Mouse (Mus musculus) hindbrain, embryonic 15.5 days (tissue): ENCODE results near the gene Mindy2. TPM values are rescaled to one million over a fixed set of nuclear protein-coding genes. Genes with fewer than 3 reads are reported as not detected.

Experiments
- ATAC-seq: fragments of 200-750 bp; cut with Nextera tagmentation; 2 replicates; pipeline ENCODE4 v1.8.0; 2017; ENCODE audit warnings: low read depth, moderate number of reproducible peaks, moderate TSS enrichment; ENCODE audit not compliant: low FRiP score
- H3K27ac ChIP-seq: fragments of 300-500 bp; sonication (generic); replicated peaks from 2 replicates; pipeline ENCODE4 v1.5.1; 2015; ENCODE audit warnings: mild to moderate bottlenecking, inconsistent platforms
- H3K27me3 ChIP-seq: fragments of 300-500 bp; sonication (generic); 2 replicates; pipeline ENCODE4 v1.6.1; 2015; ENCODE audit warnings: control low read depth, inconsistent platforms
- H3K36me3 ChIP-seq: fragments of 300-500 bp; sonication (generic); 2 replicates; pipeline ENCODE4 v1.6.1; 2015; ENCODE audit warnings: control low read depth, inconsistent platforms
- H3K4me1 ChIP-seq: fragments of 300-500 bp; sonication (generic); replicated peaks from 2 replicates; pipeline ENCODE4 v1.6.1; 2015; ENCODE audit warnings: control low read depth, inconsistent platforms
- H3K4me2 ChIP-seq: fragments of 300-500 bp; sonication (generic); 2 replicates; pipeline ENCODE4 v1.6.1; 2015; ENCODE audit warnings: moderate library complexity, mild to moderate bottlenecking, inconsistent platforms
- H3K4me3 ChIP-seq: fragments of 300-500 bp; sonication (generic); 2 replicates; pipeline ENCODE4 v1.5.1; 2015; ENCODE audit warnings: mild to moderate bottlenecking, inconsistent platforms
- H3K9ac ChIP-seq: fragments of 300-500 bp; sonication (generic); 2 replicates; pipeline ENCODE4 v1.6.1; 2015; ENCODE audit warnings: inconsistent platforms
- H3K9me3 ChIP-seq: fragments of 300-500 bp; sonication (generic); 2 replicates; pipeline ENCODE4 v1.6.1; 2016; ENCODE audit warnings: control low read depth, inconsistent platforms
- WGBS: fragments of 180-500 bp; shearing (Covaris S2); methylation state at CpG from one replicate; pipeline ENCODE4 v1.1.7; 2015; 5-methylcytosine and 5-hydroxymethylcytosine counted together
- polyA plus RNA-seq: library from polyadenylated mRNA; unstranded; fragments of >200 nt; fragmentation: Nextera tagmentation; extraction: Ambion mirVana; gene quantifications from 2 replicates; pipeline ENCODE4 v1.2.1, GENCODE M21; 2015

Gene Mindy2
- polyA plus RNA-seq, 1 experiment from 2014 or later, result 28.0 TPM

DNA sequence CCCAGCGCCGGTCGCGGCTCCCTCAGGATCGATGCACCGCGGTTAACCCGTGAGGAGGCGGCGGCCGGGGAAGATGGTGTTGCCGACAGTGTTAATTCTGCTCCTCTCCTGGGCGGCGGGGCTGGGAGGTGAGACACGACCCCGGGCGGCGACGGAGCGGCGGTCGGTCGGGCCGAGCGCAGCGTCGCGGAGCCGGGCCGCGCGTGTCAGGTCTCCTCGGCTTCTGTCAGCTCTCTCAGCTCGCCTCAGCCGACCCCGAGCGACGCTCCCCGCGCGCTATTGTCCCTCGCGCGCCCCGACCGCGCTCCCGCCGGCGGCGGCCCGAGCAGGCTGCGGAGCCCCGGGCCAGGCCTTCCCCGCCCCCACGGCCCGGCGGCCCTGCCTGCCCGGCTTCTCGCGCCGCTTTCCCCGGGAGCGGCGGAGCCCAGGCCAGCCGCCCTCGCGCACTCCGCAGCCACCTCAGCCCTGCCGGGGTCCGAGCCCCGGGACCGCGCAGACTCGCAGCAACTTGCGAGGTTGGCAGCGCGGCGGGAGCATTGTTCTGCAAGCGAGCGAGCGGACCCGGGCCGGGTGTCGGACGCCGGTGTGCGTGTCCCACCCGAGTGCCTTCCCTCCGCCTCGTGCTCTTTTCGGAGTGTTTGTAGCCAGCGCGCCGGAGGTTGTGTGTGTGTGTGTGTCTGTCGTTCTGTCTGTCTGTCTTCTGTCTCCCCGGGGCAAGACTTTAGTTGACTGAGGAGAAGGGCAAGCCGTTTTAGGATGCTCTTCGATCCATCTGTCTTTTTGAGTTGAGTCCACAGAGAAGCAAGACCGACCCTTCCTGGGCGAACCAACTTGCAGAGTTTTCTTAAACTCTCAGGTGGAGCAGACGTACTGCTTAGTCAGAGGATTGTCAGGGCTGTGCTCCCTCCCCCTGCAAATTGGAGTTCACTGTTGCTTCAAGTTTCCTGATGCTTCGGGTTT lies 22.4 kb upstream of the Mindy2 start:
- no peak; the same call in none of the 2 replicates for ATAC-seq
- Histone ChIP-seq H3K4me1 (peaks cover 24% of the 10 kb centered on the region), H3K4me2 (peak overlapping the region; percentile 68), H3K27me3 (no peaks in the 10 kb centered on the region), H3K36me3 (no peaks in the 10 kb centered on the region), H3K4me3 (peak overlapping the region; percentile 86), H3K27ac (peak overlapping the region; percentile 96), H3K9ac (peak overlapping the region; percentile 81), H3K9me3 (no peaks in the 10 kb centered on the region)
- WGBS, result under 1% methylated on average over 92 of the region's 103 CpGs

GRCm38 (mm10) chr9:70678682-70679131 lies 21.7 kb upstream of the Mindy2 start, which contains the start of gene Adam10:
Adam10 (plus strand) TSS chr9:70678997.
- Histone ChIP-seq H3K4me1 (peaks cover 24% of the 10 kb centered on the region), H3K27ac (peak within 1 kb of the TSS; percentile 96), H3K9me3 (no peaks in the 10 kb centered on the region), H3K4me2 (peak within 1 kb of the TSS; percentile 68), H3K4me3 (peak within 1 kb of the TSS; percentile 86), H3K27me3 (no peaks in the 10 kb centered on the region), H3K9ac (peak within 1 kb of the TSS; percentile 81), H3K36me3 (no peaks in the 10 kb centered on the region)
- WGBS, result under 1% methylated on average over 44 of the region's 48 CpGs
- peak; percentile 100 for ATAC-seq

GRCm38 (mm10) chr9:70675961-70676360 lies 19.0 kb upstream of the Mindy2 start:
- H3K27me3 ChIP-seq, result no peaks in the 10 kb centered on the region
- H3K9ac ChIP-seq, result no peak overlapping the region
- H3K36me3 ChIP-seq, result no peaks in the 10 kb centered on the region
- WGBS, result 89% methylated on average over 5 of the region's 5 CpGs
- ATAC-seq, result no peak
- H3K9me3 ChIP-seq, result no peaks in the 10 kb centered on the region
- no peak overlapping the region for H3K27ac ChIP-seq
- H3K4me3 ChIP-seq, result no peak overlapping the region
- no peak overlapping the region for H3K4me2 ChIP-seq
- H3K4me1 ChIP-seq, result peaks cover 10% of the 10 kb centered on the region

GRCm38 (mm10) chr9:70675117-70675516 lies 18.1 kb upstream of the Mindy2 start:
- no peak overlapping the region for H3K27ac ChIP-seq
- 85% methylated on average over 4 of the region's 4 CpGs for WGBS

GRCm38 (mm10) chr9:70673656-70674055 lies 16.7 kb upstream of the Mindy2 start:
- Histone ChIP-seq H3K4me3 (no peak overlapping the region), H3K36me3 (no peaks in the 10 kb centered on the region), H3K9ac (no peak overlapping the region), H3K4me1 (no peaks in the 10 kb centered on the region), H3K27me3 (no peaks in the 10 kb centered on the region), H3K9me3 (no peaks in the 10 kb centered on the region), H3K27ac (no peak overlapping the region), H3K4me2 (no peak overlapping the region)
- ATAC-seq, result no peak
- 89% methylated on average over 4 of the region's 4 CpGs for WGBS

More at GRCm38 (mm10) chr9:70675117-70675516, 18.1 kb upstream of the Mindy2 start:
- Histone ChIP-seq H3K4me3 (no peak overlapping the region), H3K4me1 (peaks cover 2% of the 10 kb centered on the region), H3K4me2 (no peak overlapping the region), H3K9ac (no peak overlapping the region), H3K9me3 (no peaks in the 10 kb centered on the region), H3K36me3 (no peaks in the 10 kb centered on the region), H3K27me3 (no peaks in the 10 kb centered on the region)
- no peak for ATAC-seq

DNA sequence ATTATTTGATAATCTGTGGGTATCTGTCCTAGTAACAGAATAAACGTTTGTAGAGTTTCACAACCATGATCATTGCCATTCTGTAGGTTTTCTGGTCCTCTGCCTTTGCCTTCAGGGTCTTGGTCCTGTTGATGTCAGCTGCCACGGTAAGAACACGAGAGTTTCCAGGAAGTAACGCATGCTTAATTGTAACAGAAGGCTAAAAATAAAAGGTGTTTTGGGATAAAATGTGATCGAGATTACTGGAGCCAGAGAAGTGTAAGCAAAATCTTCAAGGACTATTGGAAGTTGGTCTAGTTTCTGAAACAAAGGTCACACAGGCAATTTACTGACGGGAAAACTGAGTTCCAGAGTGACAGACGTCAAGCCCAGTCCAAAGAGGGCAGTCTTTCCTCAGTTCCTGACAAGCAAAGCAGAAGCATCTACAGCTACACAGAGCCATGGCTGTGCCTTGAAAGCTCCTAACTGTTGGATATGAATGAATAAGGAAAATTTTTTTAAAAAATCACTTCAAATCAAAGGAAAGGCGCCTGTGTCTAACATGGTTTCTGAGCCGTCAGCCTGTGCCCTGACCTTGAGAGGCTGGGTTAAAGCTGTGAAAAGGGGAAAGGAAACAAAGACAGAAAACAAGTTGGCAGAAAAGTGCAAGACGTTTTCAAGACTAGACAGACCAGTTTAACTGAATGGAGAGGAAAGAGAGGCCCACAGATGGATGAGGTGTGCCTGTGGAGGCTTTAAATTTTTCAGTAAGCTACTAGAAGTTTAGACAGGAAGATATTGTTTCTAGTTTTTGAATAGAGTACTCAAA lies 15.0 kb upstream of the Mindy2 start:
- H3K9ac ChIP-seq, result no peak overlapping the region
- H3K9me3 ChIP-seq, result no peaks in the 10 kb centered on the region
- no peaks in the 10 kb centered on the region for H3K36me3 ChIP-seq
- H3K27ac ChIP-seq, result no peak overlapping the region
- no peaks in the 10 kb centered on the region for H3K4me1 ChIP-seq
- WGBS, result 54% methylated on average over 10 of the region's 10 CpGs
- H3K4me2 ChIP-seq, result no peak overlapping the region
- no peak for ATAC-seq
- no peaks in the 10 kb centered on the region for H3K27me3 ChIP-seq
- no peak overlapping the region for H3K4me3 ChIP-seq

DNA sequence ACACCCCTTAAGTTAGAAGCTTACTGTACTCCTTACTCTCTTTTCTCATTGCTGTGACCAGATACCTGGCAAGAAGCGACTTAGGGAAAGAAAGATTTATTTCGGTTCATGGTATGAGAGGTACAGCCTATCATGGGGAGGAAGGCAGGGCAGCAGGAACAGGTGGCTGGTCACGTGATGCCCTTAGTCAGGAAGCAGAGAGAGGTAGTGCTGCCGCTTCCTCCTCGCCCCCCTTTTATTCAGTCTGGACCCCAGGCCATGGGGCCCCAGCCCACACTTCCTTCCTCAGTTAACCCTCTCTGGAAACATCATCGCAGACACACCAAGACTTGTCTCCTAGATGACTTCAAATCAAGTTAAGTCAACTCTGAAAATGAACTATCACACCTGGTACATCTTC lies 14.3 kb upstream of the Mindy2 start:
- ATAC-seq, result no peak
- H3K9ac ChIP-seq, result no peak overlapping the region
- no peak overlapping the region for H3K4me2 ChIP-seq
- H3K4me1 ChIP-seq, result no peaks in the 10 kb centered on the region
- H3K27ac ChIP-seq, result no peak overlapping the region
- no peaks in the 10 kb centered on the region for H3K27me3 ChIP-seq
- 79% methylated on average over 6 of the region's 6 CpGs for WGBS
- no peaks in the 10 kb centered on the region for H3K9me3 ChIP-seq
- H3K36me3 ChIP-seq, result no peaks in the 10 kb centered on the region
- no peak overlapping the region for H3K4me3 ChIP-seq

- ATAC-seq, result no peak
- H3K27ac ChIP-seq, result no peak overlapping the region
- no peaks in the 10 kb centered on the region for H3K36me3 ChIP-seq
- no peaks in the 10 kb centered on the region for H3K9me3 ChIP-seq
- H3K9ac ChIP-seq, result no peak overlapping the region
- no peaks in the 10 kb centered on the region for H3K4me1 ChIP-seq
- H3K27me3 ChIP-seq, result no peaks in the 10 kb centered on the region
- H3K4me3 ChIP-seq, result no peak overlapping the region
- H3K4me2 ChIP-seq, result no peak overlapping the region
- WGBS, result 93% methylated on average over 6 of the region's 6 CpGs
These were observed 13.4 kb upstream of the Mindy2 start for GRCm38 (mm10) chr9:70670381-70670780.

- Histone ChIP-seq H3K4me1 (no peaks in the 10 kb centered on the region), H3K9ac (no peak overlapping the region), H3K27ac (no peak overlapping the region), H3K27me3 (no peaks in the 10 kb centered on the region), H3K36me3 (no peaks in the 10 kb centered on the region), H3K9me3 (no peaks in the 10 kb centered on the region), H3K4me3 (no peak overlapping the region), H3K4me2 (no peak overlapping the region)
- no peak for ATAC-seq
- WGBS, result 71% methylated on average over 2 of the region's 2 CpGs
These were observed 12.2 kb upstream of the Mindy2 start for GRCm38 (mm10) chr9:70669197-70669596.

GRCm38 (mm10) chr9:70668048-70668447 lies 11.1 kb upstream of the Mindy2 start:
- no peaks in the 10 kb centered on the region for H3K27me3 ChIP-seq
- no peaks in the 10 kb centered on the region for H3K9me3 ChIP-seq
- H3K4me1 ChIP-seq, result no peaks in the 10 kb centered on the region
- H3K4me2 ChIP-seq, result no peak overlapping the region
- H3K4me3 ChIP-seq, result no peak overlapping the region
- H3K9ac ChIP-seq, result no peak overlapping the region
- no peaks in the 10 kb centered on the region for H3K36me3 ChIP-seq
- no peak for ATAC-seq
- H3K27ac ChIP-seq, result no peak overlapping the region

GRCm38 (mm10) chr9:70666811-70667210 lies 9.8 kb upstream of the Mindy2 start:
- Histone ChIP-seq H3K4me1 (no peaks in the 10 kb centered on the region), H3K9ac (no peak overlapping the region), H3K4me2 (no peak overlapping the region), H3K4me3 (no peak overlapping the region), H3K36me3 (no peaks in the 10 kb centered on the region), H3K9me3 (no peaks in the 10 kb centered on the region), H3K27me3 (no peaks in the 10 kb centered on the region), H3K27ac (no peak overlapping the region)
- ATAC-seq, result no peak
- 77% methylated on average over 7 of the region's 7 CpGs for WGBS
